Mouse (Mus musculus) c-Kit-positive CD71-negative TER-119-negative erythroid progenitor cells, embryonic 14.5 days (primary cell): Measurements from ENCODE around the gene Retsat.

Source experiments
- DNase-seq: peaks from one replicate; pipeline ENCODE4 v3.0.0-alpha.2; 2013; ENCODE audit warnings: low read depth

Retsat gene

DNA sequence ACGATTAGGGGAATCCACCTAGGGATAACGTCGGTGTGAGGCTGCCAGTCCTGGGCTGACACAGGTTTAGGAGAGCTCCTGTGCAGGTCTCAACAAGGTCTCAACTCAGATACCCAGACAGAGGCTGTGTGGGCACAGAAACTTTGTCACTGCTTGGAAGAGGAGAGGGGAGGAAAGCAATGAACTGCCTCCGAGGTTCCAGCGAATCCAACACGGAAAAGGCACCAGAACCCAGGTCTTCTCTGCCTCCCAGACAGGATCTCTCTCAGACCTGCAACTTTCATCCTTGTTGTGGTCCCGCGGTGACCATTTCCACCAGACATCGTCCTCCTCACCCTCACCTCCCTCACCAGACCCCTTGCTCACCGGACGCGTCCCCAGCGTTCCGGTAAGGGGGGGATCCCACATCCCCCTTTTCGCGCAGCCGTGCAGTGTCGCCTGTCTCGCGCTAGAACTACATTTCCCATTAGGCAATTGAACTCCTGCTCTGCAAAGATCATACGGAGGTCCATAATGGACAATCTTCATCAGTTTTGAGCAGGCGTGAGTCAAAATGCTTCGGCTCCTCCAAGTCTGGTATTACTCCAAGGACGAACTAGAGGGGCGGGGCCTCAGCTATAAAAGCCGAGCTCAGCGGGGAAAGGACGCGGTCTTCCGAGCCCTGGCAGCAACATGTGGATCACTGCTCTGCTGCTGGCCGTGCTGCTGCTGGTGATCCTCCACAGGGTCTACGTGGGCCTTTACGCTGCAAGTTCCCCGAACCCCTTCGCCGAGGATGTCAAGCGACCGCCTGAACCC, at the start of gene Retsat, which contains the start of gene Elmod3:
Gene Retsat, plus strand, starts transcription at position 520 of the 798 bp plus-strand sequence.
Gene Elmod3, minus strand, starts transcription at position 458 of the 798 bp plus-strand sequence.
- DNase-seq = peak; percentile 96

DNA sequence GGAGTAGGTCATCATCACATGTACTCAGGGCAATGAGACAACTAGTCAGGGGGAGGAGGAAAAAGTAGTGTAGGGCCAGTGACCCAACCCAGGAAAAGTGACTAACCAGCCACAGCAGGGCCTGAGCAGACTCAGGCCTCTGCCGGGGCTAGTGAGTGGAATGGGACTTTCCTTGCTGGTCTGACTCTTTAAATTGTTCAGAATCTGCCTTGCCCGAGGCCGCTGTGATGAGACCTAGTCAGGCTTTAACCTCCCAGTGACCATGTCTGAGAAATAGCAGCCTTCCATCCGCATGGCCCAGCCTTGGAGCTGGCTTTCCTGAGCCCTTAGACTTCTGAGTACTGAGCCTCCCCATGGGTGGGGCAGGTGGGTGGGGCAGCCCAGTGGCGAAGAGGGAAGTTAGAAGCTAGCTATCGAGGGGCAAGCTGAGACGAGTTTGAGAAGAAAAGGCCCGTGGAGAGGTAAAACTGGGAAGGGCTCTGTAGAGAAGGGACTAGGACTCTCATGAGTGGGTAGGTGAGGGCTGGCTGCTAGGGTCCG, 49.2 kb upstream of the Retsat start:
- peak; percentile 50 for DNase-seq

- no peak for DNase-seq
These were observed 48.2 kb upstream of the Retsat start for GRCm38 (mm10) chr6:72550025-72550424.

- no peak for DNase-seq
These were observed 47.7 kb upstream of the Retsat start for GRCm38 (mm10) chr6:72550503-72551100.

DNA sequence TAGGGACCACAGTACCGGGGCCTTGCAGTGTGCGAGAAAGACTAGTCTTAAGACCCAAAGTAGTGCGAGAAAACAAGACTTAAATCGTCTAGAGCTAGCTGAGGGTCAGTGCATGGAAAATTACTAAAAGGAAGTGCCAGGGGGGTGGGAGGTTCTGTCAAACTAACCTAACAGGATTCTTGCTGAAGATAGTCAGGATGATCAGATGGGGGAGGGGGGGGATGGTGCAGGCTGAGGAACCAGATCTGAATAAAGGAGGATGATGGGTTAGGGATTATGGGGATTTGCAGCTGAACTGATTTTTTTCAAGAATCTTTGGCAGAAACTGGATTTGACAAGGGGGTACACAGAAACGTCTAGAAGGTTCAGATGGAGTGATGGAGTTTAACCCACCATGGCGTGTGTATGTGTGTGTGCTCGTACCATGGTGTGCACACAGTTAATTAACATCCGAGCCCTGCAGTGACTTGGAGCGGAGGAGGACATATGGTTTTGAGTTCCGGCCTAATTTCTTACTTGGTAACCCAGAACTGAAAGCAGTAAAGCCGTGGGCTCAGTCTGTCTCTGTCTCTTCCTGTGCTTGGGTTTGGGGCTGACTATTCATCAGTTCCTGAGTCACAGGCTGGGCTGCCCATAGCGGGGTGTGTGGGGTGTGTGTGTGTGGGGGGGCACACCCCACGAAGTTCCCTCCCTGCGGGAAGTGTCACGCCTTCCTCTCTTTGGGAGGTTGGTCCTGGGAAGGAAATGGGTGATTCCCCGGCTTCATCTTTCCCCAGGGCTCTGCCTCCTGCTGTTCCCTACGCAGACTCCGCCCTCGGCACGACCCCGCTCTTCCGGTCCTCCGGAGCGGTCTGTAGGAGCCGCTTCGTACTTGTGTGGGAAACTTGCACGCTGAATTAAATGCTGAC, 45.9 kb upstream of the Retsat start:
- DNase-seq = peak; percentile 47

GRCm38 (mm10) chr6:72553079-72553412, 45.2 kb upstream of the Retsat start:
- no peak for DNase-seq

GRCm38 (mm10) chr6:72560801-72561200, 37.5 kb upstream of the Retsat start:
- no peak for DNase-seq

GRCm38 (mm10) chr6:72562486-72562885, 35.8 kb upstream of the Retsat start:
- DNase-seq = no peak

DNA sequence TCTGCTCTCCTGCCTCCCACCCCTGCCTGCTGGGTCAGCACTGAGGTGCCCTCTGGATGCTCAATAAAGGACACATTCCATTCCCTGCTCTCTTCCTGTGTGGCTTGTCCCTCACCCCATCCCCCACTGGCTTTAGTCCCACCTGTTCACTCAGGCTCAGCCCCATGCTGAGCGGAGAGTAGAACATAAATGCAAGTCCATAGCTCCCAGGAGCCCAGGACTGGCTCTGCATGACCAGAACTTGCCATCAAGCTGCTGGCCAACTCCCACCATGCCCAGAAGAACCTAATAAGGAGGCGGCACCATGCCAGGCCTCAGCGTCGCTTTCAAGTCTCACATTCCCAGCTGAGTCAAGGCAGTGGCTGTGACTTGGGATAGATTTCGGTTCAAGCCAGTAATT, 35.4 kb upstream of the Retsat start:
- DNase-seq = no peak

DNA sequence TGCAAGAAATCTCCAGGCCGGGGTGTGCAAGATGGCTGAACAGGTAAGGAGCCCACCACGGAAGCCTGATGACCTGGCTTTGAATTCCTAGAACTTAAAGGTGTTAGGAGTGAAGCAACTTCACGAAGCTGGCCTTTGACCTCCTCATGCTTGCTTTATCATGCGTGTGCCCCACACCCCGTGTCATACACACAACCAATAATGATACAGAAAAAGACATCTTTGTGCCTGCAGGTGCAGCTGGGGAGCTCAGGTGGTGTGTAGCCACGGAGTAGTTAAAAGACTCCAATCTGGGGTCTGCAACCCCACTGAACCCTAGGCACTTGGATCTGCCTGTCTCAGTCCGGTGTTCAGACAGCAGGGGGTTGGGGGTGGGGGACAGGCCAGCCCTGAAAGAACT, 32.8 kb upstream of the Retsat start:
- no peak for DNase-seq

DNA sequence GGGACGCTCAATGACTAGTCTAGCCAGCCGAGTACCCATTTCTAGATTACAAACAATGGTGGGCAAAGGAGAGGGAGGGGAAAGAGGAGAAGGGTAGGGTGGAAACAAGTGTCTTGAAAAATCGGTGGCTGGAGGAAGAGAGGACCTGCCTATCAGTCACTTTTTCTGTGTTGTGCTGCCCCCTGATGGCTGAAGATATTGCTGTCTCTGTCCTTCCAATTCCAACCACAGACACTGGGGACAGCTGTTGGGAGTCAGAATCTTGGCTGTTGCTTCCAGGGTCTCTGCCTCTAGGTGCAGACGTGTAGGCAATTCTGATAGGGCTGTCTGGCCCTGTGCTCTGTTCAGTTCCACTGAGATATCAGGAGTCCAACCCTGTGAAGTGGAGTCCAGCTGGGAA, 32.2 kb upstream of the Retsat start:
- peak; percentile 86 for DNase-seq

DNA sequence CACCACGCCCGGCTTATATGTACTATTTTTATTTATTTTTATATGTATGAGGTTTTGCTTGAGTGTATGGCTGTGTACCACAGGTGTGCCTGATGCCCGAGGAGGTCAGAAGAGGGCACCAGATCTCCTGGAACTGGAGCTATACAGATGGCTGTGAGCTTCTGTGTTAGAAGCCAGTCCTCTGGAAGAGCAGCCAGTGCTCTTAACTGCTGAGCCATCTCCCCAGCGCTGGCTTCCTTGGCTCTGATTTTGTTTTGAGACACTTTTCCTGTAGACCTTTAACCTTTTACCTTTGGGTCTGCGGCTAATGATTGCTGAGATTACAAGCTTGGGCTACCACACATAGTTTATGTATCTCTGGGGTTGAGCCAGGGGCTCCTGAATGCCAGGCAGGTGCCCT, 30.8 kb upstream of the Retsat start:
- no peak for DNase-seq

GRCm38 (mm10) chr6:72568736-72569135, 29.5 kb upstream of the Retsat start:
- DNase-seq = no peak

DNA sequence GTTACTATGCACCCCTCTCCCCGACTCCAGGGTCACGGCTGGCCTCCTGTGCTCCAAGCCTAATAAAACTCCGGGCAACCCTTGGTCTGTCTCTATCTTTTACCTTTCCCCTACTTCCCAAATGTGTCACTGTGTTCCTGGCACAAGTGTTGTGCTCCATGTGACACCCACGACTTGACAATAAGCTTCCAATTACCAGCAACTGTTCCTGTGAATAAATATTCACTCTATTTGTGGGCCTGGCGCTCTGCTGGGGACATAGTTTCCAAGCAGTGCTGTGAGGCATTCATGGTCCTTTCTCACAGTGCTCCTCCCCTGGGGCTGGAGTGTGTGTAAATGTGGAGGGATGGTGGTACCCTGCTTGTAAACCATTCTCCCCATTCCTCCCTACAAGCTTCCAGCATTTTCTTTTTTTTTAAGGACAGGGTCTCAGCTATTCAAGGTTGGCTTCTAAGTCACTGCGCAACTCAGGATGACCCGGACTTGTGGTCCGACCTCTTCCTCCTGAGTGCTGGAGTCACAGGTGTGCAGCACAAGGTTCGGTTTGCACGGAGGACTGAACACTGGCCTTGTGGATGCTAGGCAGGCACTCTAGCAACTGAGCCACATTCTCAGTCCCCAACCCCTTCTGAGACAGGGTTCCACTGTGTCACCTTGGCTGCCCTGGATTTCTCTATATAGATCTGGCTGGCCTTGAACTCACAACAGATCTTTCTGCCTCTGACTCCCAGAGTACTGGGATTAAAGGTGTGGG, 27.5 kb upstream of the Retsat start:
- no peak for DNase-seq

- no peak for DNase-seq
These were observed 26.4 kb upstream of the Retsat start for GRCm38 (mm10) chr6:72571826-72572225.

DNA sequence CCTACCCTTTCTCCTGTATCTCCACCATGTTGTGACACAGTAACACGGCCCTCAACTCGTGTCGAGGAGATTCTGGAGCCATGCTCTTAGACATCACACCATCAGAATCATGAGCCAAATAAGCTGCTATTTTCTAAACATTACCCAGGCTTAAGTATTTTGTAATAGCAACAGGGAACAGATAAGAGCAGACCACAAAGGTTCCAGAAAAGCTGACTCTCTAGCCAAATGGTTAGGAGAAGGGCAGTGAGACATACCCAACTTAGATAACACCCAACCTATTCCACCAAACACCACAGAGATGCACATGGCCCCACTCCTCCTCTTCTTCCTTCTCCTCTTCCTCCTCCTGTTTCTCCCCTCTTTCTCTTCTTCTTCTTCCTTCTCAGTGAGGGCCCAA, 22.2 kb upstream of the Retsat start:
- DNase-seq = no peak

GRCm38 (mm10) chr6:72581625-72582382, 16.5 kb upstream of the Retsat start:
- DNase-seq = no peak

GRCm38 (mm10) chr6:72583211-72583839, 14.9 kb upstream of the Retsat start:
- DNase-seq = no peak

- no peak for DNase-seq
These were observed 14.1 kb upstream of the Retsat start for GRCm38 (mm10) chr6:72584154-72584553.

- DNase-seq = no peak
These were observed 11.6 kb upstream of the Retsat start for GRCm38 (mm10) chr6:72586701-72587100.
